Comparison of ENCODE assay signal across 26 mouse cellular contexts in the genomic region with DNA sequence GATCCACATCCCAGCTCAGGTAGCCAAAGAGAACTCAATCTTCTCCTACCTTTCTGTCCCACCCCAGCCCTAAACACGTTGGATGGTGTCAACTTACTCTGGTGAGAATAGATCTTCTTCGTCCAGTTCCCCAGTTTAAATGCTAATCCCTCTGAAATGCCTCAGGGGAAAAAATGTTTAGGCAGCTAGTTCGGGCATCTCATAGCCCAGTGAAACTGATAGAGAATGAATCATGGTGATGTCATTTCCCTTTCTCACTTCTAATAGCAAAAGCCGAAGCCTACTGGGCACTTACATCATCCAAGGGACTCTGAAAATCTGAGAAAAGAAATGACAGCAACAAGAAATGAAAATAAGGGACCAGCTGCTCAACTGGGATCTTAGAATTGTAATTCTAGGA.
DNase-seq lines count a peak whose midpoint lies in the region; ATAC-seq and TF ChIP-seq lines count a peak whose summit lies in the region.
"Had no signal": no experiment of that assay in that cellular context is flagged by ENCODE, and none has a peak within 500 bp of the region (broad histone marks: within the 10 kb centered on the region; RNA-seq: fewer than 3 reads in every experiment).

No protein-coding gene starts in this region.

- peak; percentile 25 for DNase-seq in 3134 (ENCODE audit: extremely low read depth, insufficient read length, low spot score)
- peak; percentile 16 for DNase-seq in brain, adult 2 months (ENCODE audit: low read depth, low spot score)
- DNase-seq in embryonic facial prominence, embryonic 10.5 days (ENCODE audit: low spot score), result no peak
- DNase-seq in frontal cortex, postnatal 25 days (ENCODE audit: low spot score in 2 of 2), result no peak
- DNase-seq: adrenal gland, postnatal 10 days; cerebellum, adult 9-10 months; heart, adult 11 months; heart, postnatal 14 days; kidney, adult 11 months; layer of hippocampus, adult 9-11 months; left cerebral cortex, postnatal 4 days; lung, postnatal 4 days had no signal

- WGBS in embryonic facial prominence, embryonic 10.5 days, result 55% methylated on average over 4 of the region's 4 CpGs
- WGBS in forebrain, embryonic 13.5 days, result 61% methylated on average over 4 of the region's 4 CpGs

- H3K9ac ChIP-seq in forebrain, embryonic 13.5 days, result no peak overlapping the region
- H3K9ac ChIP-seq: embryonic facial prominence, embryonic 15.5 days; heart, embryonic 12.5 days; hindbrain, embryonic 13.5 days; limb, embryonic 15.5 days; liver, embryonic 15.5 days; lung, embryonic 15.5 days had no signal

- 0 out of 2 replicates have a peak, but pooled peaks have one; percentile 18 for ATAC-seq in megakaryocyte progenitor cell, adult 5-6 weeks (replicated peaks; ENCODE audit: poor library complexity)
- no peak for ATAC-seq in forebrain, embryonic 13.5 days
- ATAC-seq: activated CD4-positive, CD25-positive, alpha-beta regulatory T cell, adult 4 months; midbrain, embryonic 16.5 days had no signal

- H3K79me2 ChIP-seq in C2C12 (ENCODE audit: control insufficient read depth, insufficient read depth), result no peaks in the 10 kb centered on the region

- H3ac ChIP-seq in C2C12 (ENCODE audit: control insufficient read depth, insufficient read length, low read depth), result no peak overlapping the region

- H3K79me3 ChIP-seq in C2C12 (ENCODE audit: low read depth), result no peaks in the 10 kb centered on the region

- no peak overlapping the region for H3K4me2 ChIP-seq in forebrain, embryonic 13.5 days
- H3K4me2 ChIP-seq: embryonic facial prominence, embryonic 15.5 days; heart, embryonic 12.5 days; hindbrain, embryonic 13.5 days; limb, embryonic 15.5 days; liver, embryonic 15.5 days; lung, embryonic 15.5 days had no signal

- H3K4me1 ChIP-seq in embryonic facial prominence, embryonic 10.5 days, result no peaks in the 10 kb centered on the region
- no peaks in the 10 kb centered on the region for H3K4me1 ChIP-seq in forebrain, embryonic 13.5 days
- H3K4me1 ChIP-seq: embryonic facial prominence, embryonic 15.5 days; forebrain, embryonic 10.5 days; hindbrain, embryonic 13.5 days; limb, embryonic 15.5 days; liver, embryonic 15.5 days; lung, embryonic 15.5 days; midbrain, embryonic 10.5 days had no signal

- no peaks in the 10 kb centered on the region for H3K9me3 ChIP-seq in embryonic facial prominence, embryonic 10.5 days
- H3K9me3 ChIP-seq in forebrain, embryonic 13.5 days (replicated peaks), result no peaks in the 10 kb centered on the region
- H3K9me3 ChIP-seq: embryonic facial prominence, embryonic 15.5 days; forebrain, embryonic 10.5 days; heart, embryonic 12.5 days; hindbrain, embryonic 13.5 days; limb, embryonic 15.5 days; liver, embryonic 15.5 days; lung, embryonic 15.5 days; midbrain, embryonic 10.5 days had no signal

- H3K4me3 ChIP-seq in C2C12 (ENCODE audit: insufficient read depth, poor library complexity, severe bottlenecking), result no peak overlapping the region
- H3K4me3 ChIP-seq in embryonic facial prominence, embryonic 10.5 days, result no peak overlapping the region
- no peak overlapping the region for H3K4me3 ChIP-seq in forebrain, embryonic 13.5 days
- H3K4me3 ChIP-seq: embryonic facial prominence, embryonic 15.5 days; forebrain, embryonic 10.5 days; heart, embryonic 12.5 days; hindbrain, embryonic 13.5 days; limb, embryonic 15.5 days; liver, embryonic 15.5 days; lung, embryonic 15.5 days; midbrain, embryonic 10.5 days had no signal

- no peak for TF ChIP-seq CTCF in C2C12 (IDR thresholded peaks at IDR 0.05; ENCODE audit: control insufficient read depth, insufficient read depth, insufficient read length)

- H3K36me3 ChIP-seq in C2C12 (ENCODE audit: control insufficient read depth, insufficient read depth), result no peaks in the 10 kb centered on the region
- H3K36me3 ChIP-seq in embryonic facial prominence, embryonic 10.5 days (replicated peaks), result no peaks in the 10 kb centered on the region
- no peaks in the 10 kb centered on the region for H3K36me3 ChIP-seq in forebrain, embryonic 13.5 days (ENCODE audit: poor library complexity, severe bottlenecking)
- H3K36me3 ChIP-seq: embryonic facial prominence, embryonic 15.5 days; forebrain, embryonic 10.5 days; heart, embryonic 12.5 days; hindbrain, embryonic 13.5 days; limb, embryonic 15.5 days; liver, embryonic 15.5 days; lung, embryonic 15.5 days; midbrain, embryonic 10.5 days had no signal

- H3K27ac ChIP-seq in embryonic facial prominence, embryonic 10.5 days (replicated peaks), result no peak overlapping the region
- H3K27ac ChIP-seq in forebrain, embryonic 13.5 days, result no peak overlapping the region
- H3K27ac ChIP-seq: embryonic facial prominence, embryonic 15.5 days; forebrain, embryonic 10.5 days; hindbrain, embryonic 13.5 days; limb, embryonic 15.5 days; liver, embryonic 15.5 days; lung, embryonic 15.5 days; midbrain, embryonic 10.5 days; stomach, postnatal 0 days had no signal

- no peaks in the 10 kb centered on the region for H3K27me3 ChIP-seq in C2C12 (ENCODE audit: control insufficient read depth, insufficient read depth, insufficient read length)
- H3K27me3 ChIP-seq in embryonic facial prominence, embryonic 10.5 days (replicated peaks; ENCODE audit: low read depth, poor library complexity, severe bottlenecking), result no peaks in the 10 kb centered on the region
- no peaks in the 10 kb centered on the region for H3K27me3 ChIP-seq in forebrain, embryonic 13.5 days
- H3K27me3 ChIP-seq: embryonic facial prominence, embryonic 15.5 days; heart, embryonic 12.5 days; hindbrain, embryonic 13.5 days; limb, embryonic 15.5 days; liver, embryonic 15.5 days; lung, embryonic 15.5 days had no signal

TF ChIP-seq in C2C12, 6 proteins besides CTCF, POLR2A, EP300 and RAD21:
- TF ChIP-seq MYOD1 (IDR thresholded peaks at IDR 0.05; ENCODE audit: control insufficient read depth, insufficient read length, low read depth) (no peak), FOSL1 (IDR thresholded peaks at IDR 0.05; ENCODE audit: insufficient read depth, low read length, poor library complexity, severe bottlenecking) (peak; percentile 15), CEBPB (IDR thresholded peaks at IDR 0.05; ENCODE audit: low read depth) (peak; percentile 61), MAX (IDR thresholded peaks at IDR 0.05) (peak; percentile 28)

Comparison
In these comparisons a context has a peak if more than half of its experiments do, and no peak if none do; other contexts are left out.
1. DNase-seq: peak in 3134 (single experiment) and brain, adult 2 months (single experiment); none in embryonic facial prominence, embryonic 10.5 days (single experiment) and frontal cortex, postnatal 25 days (0 of 2).